Mouse (Mus musculus) ES-E14 (cell line): ENCODE results near the gene Coasy. TPM values are rescaled to one million over a fixed set of nuclear protein-coding genes. Genes with fewer than 3 reads are reported as not detected.
A peak's percentile ranks its signal among the peaks of the same experiment; 100 is the strongest.

Source experiments
- DNase-seq: peaks from one replicate; pipeline ENCODE4 v3.0.0-alpha.2; 2013; ENCODE audit warnings: low read depth, low spot score
- H3K27ac ChIP-seq: 2 replicates; pipeline ENCODE4 v1.5.1; 2012; ENCODE audit warnings: low read depth, mild to moderate bottlenecking, low read length, moderate library complexity, mixed read lengths; ENCODE audit not compliant: poor library complexity, insufficient read depth, severe bottlenecking
- H3K36me3 ChIP-seq: 2 replicates; pipeline ENCODE4 v1.6.1; 2012; ENCODE audit warnings: mild to moderate bottlenecking, low read length, moderate library complexity, mixed read lengths; ENCODE audit not compliant: control insufficient read depth, poor library complexity, insufficient read depth, severe bottlenecking
- H3K4me1 ChIP-seq, 2 experiments: fragments of 150-350 bp in 1 of 2; sonication (generic) in 1 of 2; 2 replicates each; pipeline ENCODE4 v1.6.1; 2012; ENCODE audit warnings: low read length in 2 of 2, mild to moderate bottlenecking in 1 of 2, mixed read lengths in 1 of 2; ENCODE audit not compliant: control insufficient read depth in 2 of 2, insufficient read depth in 2 of 2, poor library complexity in 1 of 2
- H3K4me3 ChIP-seq, 2 experiments: fragments of 150-350 bp in 1 of 2; sonication (generic) in 1 of 2; 2 replicates each; pipeline ENCODE4 v1.5.1; 2012; ENCODE audit warnings: low read length in 2 of 2, low read depth in 1 of 2, mild to moderate bottlenecking in 1 of 2, mixed read lengths in 1 of 2; ENCODE audit not compliant: insufficient read depth in 1 of 2, poor library complexity in 1 of 2, severe bottlenecking in 1 of 2
- H3K9ac ChIP-seq: 2 replicates; pipeline ENCODE4 v1.6.1; 2012; ENCODE audit warnings: low read depth, mild to moderate bottlenecking, low read length, mixed read lengths; ENCODE audit not compliant: poor library complexity, insufficient read depth, severe bottlenecking
- H3K9me3 ChIP-seq: fragments of 150-350 bp; sonication (generic); 2 replicates; pipeline ENCODE4 v1.6.1; 2012; ENCODE audit warnings: low read depth, mild to moderate bottlenecking, low read length; ENCODE audit not compliant: control insufficient read depth, insufficient read depth
- CHD2 ChIP-seq: IDR thresholded peaks from 2 replicates; pipeline ENCODE4 v1.6.1; 2014; ENCODE audit warnings: mild to moderate bottlenecking, low read depth, low read length, inconsistent platforms
- HCFC1 ChIP-seq: IDR thresholded peaks from 2 replicates; pipeline ENCODE4 v1.6.1; 2012; ENCODE audit warnings: low read length, inconsistent platforms, borderline replicate concordance; ENCODE audit not compliant: insufficient read depth
- MAFK ChIP-seq: IDR thresholded peaks from 2 replicates; pipeline ENCODE4 v1.6.1; 2014; ENCODE audit warnings: mild to moderate bottlenecking, low read depth, low read length, inconsistent platforms; ENCODE audit not compliant: insufficient read depth
- ZC3H11A ChIP-seq: IDR thresholded peaks from 2 replicates; pipeline ENCODE4 v1.6.1; 2012; ENCODE audit warnings: low read depth, mild to moderate bottlenecking, inconsistent platforms, low read length, borderline replicate concordance
- ZNF384 ChIP-seq: IDR thresholded peaks from 2 replicates; pipeline ENCODE4 v1.6.1; 2012; ENCODE audit warnings: low read depth, low read length, inconsistent platforms
- in situ Hi-C, 2 experiments: fragments of 600-800 bp; cut with MboI; formaldehyde crosslinking; loops; one replicate each; pipeline ENCODE4 v1.15.1; 2025; ENCODE audit warnings: low sequenced_read_pairs in 2 of 2, inconsistent platforms in 1 of 2; ENCODE audit not compliant: unreplicated experiment in 2 of 2
- total RNA-seq: library from RNA; depleted of rRNA; stranded (reverse); fragments of 300-350 nt; gene quantifications from 2 replicates; pipeline ENCODE4 v1.2.3, GENCODE M21; 2012

The Coasy gene
- total RNA-seq, 1 experiment, result 21.9 TPM

DNA sequence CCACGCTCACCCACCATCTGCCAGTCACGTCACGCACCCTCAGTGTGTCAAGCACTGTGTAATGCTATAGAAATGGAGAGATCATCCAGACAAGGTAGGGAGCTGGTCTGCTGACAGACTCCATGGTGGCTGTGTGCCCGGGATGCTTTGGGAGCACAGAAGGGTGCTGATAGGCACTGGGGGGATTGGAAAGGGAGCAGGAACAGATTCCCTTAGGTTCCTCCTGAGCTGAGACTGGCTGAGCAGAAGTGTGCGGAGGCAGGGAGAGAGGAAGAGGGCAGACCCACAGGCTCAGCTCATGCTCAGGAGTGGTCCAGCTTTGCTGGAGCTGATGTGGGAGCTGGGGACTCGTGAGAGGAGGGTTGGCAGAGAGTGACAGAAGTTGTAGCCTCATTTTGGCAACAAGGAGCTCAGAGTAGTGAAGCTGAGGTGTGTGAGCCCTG lies 31.3 kb upstream of the Coasy start:
- DNase-seq, result no peak
- Histone ChIP-seq H3K9ac (no peak overlapping the region), H3K4me1 (peaks cover 4% of the 10 kb centered on the region in 2 experiments; a peak in 3 of 4 replicates), H3K36me3 (peaks cover 3% of the 10 kb centered on the region; the same call in 1 of the 2 replicates), H3K9me3 (no peaks in the 10 kb centered on the region), H3K4me3 (no peak overlapping the region), H3K27ac (no peak overlapping the region)
- in situ Hi-C loops, result no loop called here
- no peak for TF ChIP-seq MAFK
- no peak for TF ChIP-seq ZC3H11A
- TF ChIP-seq ZNF384, result no peak
- no peak for TF ChIP-seq HCFC1

DNA sequence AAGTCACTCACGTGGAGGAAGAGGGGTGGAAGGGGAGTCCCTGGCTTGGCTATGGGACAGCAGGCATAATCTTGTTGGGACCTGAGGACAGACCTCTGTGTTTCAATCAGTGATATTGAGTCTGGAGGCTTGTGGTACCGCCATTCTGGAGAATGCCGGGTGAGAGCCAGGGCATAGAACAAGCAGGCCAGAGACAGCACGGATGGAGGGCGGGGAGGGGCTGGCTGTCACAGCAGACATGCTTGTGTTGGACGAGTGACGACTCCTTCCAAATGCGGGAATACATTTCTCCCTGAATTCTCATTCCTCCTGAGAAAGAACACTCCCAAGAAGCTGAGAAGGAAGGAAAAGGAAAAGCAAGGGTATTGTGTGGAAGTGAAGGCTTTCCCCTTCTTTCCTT lies 30.7 kb upstream of the Coasy start:
- TF ChIP-seq ZNF384 (no peak), CHD2 (no peak), MAFK (no peak), HCFC1 (no peak)
- peaks cover 3% of the 10 kb centered on the region; the same call in 1 of the 2 replicates for H3K36me3 ChIP-seq

DNA sequence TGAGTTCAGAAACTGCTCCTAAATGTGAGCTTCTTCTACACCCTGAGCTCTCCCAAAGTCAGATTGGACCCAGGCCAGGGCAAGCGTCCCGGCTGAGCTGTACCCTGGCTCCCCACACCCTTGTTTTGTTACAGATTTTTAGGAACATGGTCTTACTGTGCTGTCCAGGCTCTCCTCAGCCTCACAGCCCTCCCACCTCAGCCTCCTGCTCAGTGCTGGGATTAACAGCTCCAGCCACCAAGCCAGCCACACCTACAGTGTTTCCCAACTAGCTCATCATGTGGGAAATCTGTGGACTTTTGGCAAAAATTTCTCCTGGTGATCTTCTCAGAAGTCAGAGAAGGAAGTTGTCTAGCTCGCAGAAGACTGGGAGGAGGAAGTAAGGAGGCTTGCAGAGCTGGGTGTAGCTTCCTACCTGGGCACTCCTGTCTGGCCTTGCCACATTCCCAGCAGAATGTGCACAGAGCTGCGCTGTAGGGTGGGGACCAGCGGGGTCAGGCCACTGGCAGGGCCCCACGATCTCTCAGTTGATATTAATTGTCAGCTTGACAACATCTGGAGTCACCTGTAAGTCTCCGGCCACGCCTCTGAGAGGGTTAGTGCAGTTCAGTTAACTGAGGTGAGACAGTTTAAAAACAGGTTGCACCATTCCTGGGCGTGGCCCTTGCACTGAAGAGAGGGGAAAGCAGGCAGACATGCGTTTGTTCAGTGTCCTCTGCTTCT lies 29.5 kb upstream of the Coasy start:
- in situ Hi-C loops, result no loop called here
- no peak overlapping the region for H3K4me3 ChIP-seq
- H3K4me1 ChIP-seq, result peaks cover 4 to 5% of the 10 kb centered on the region in 2 experiments; a peak in 3 of 4 replicates
- H3K27ac ChIP-seq, result no peak overlapping the region
- no peak for TF ChIP-seq ZC3H11A
- no peak for TF ChIP-seq ZNF384
- TF ChIP-seq MAFK, result no peak
- TF ChIP-seq CHD2, result no peak
- no peak for TF ChIP-seq HCFC1
- DNase-seq, result no peak
- H3K9ac ChIP-seq, result no peak overlapping the region
- H3K9me3 ChIP-seq, result no peaks in the 10 kb centered on the region
- H3K36me3 ChIP-seq, result peaks cover 3% of the 10 kb centered on the region; the same call in 1 of the 2 replicates

More for the DNA sequence above, 30.7 kb upstream of the Coasy start:
- H3K4me3 ChIP-seq, result no peak overlapping the region
- peaks cover 2 to 4% of the 10 kb centered on the region in 2 experiments; a peak in 3 of 4 replicates for H3K4me1 ChIP-seq
- DNase-seq, result no peak
- no peaks in the 10 kb centered on the region for H3K9me3 ChIP-seq
- no peak overlapping the region for H3K27ac ChIP-seq
- H3K9ac ChIP-seq, result no peak overlapping the region
- in situ Hi-C loops, result no loop called here

DNA sequence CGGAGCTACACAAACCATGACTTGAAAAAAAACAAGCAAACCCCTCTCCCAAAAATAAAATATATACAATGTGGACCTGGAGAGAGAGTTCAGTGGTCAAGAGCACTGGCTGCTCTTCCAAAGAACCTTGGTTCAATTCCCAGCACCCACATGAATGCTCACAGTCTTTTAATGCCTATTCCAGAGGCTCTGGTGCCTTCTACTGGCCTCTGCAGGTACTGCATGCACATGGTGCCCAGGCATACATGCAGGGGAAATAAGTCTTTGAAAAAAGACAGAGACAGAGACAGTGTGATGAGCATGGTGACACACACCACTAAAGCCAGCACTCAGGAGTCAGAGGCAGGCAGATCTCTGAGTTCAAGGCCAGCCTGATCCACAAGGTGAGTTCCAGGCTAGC lies 28.4 kb upstream of the Coasy start:
- in situ Hi-C loops, result no loop called here
- no peaks in the 10 kb centered on the region for H3K9me3 ChIP-seq
- H3K9ac ChIP-seq, result no peak overlapping the region
- no peak for DNase-seq
- no peak overlapping the region for H3K27ac ChIP-seq
- H3K4me1 ChIP-seq, result peaks cover 5 to 11% of the 10 kb centered on the region in 2 experiments; a peak in 3 of 4 replicates
- TF ChIP-seq HCFC1, result no peak
- no peak for TF ChIP-seq ZC3H11A
- no peak for TF ChIP-seq ZNF384
- TF ChIP-seq MAFK, result no peak
- no peak for TF ChIP-seq CHD2
- H3K4me3 ChIP-seq, result no peak overlapping the region
- H3K36me3 ChIP-seq, result no peaks in the 10 kb centered on the region; the same call in 1 of the 2 replicates

DNA sequence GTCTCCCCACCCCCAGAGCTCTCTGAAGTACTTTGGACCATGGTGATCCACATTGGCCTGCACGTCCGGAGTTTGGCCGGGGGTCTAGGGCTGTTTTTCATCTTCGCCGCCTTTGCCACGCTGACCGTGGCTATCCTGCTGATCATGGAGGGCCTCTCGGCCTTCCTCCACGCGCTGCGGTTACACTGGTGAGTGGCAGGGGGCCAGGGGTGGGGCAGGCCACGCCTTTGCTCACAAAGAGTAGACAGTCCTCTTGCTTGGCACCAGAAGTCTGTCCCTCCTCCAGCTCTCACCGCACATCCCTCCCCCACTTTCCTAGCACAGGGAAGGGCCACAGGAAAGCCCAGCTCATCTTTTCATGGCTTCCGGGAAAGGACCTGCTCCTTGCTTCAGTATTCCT lies 26.9 kb upstream of the Coasy start:
- Histone ChIP-seq H3K4me1 (peaks cover 5 to 14% of the 10 kb centered on the region in 2 experiments; a peak in 3 of 4 replicates), H3K9ac (peak overlapping the region; percentile 29), H3K27ac (no peak overlapping the region), H3K4me3 (no peak overlapping the region), H3K36me3 (no peaks in the 10 kb centered on the region; the same call in 1 of the 2 replicates), H3K9me3 (no peaks in the 10 kb centered on the region)
- in situ Hi-C loops, result loop anchor here in 1 of 2 experiments (5.0 kb wide), 1 partner anchor 73 kb away; no protein-coding TSS in a partner anchor
- no peak for DNase-seq
- no peak for TF ChIP-seq ZC3H11A
- TF ChIP-seq CHD2, result no peak
- TF ChIP-seq HCFC1, result no peak
- TF ChIP-seq MAFK, result no peak
- no peak for TF ChIP-seq ZNF384
